ENCODE assay signal across 8 mouse cellular contexts in genomic region chr17:23199856-23200255, GRCm38 (mm10). TPM values are rescaled to one million over a fixed set of nuclear protein-coding genes. Genes with fewer than 3 reads are reported as not detected.
DNase-seq lines count a peak whose midpoint lies in the region; ATAC-seq and TF ChIP-seq lines count a peak whose summit lies in the region.
"Not testable (repeated sequence)": the region's sequence is repeated elsewhere in the genome, so short reads cannot be mapped to it uniquely, and the experiment has no call there.

No protein-coding gene starts in this region.

- not testable (repeated sequence) for H3K9ac ChIP-seq in liver, adult 2 months (ENCODE audit: low read depth, low read length)

- not testable (repeated sequence) for TF ChIP-seq POLR2A in cortical plate, adult 2 months (IDR thresholded peaks at IDR 0.05; ENCODE audit: extremely low read depth, insufficient read depth, low read length); liver, adult 2 months (IDR thresholded peaks at IDR 0.05; ENCODE audit: extremely low read depth, insufficient read depth, low read length)

- not testable (repeated sequence) for H3K79me2 ChIP-seq in liver, adult 2 months (ENCODE audit: control insufficient read depth, insufficient read depth, low read length)

- intact Hi-C loops in gastrocnemius, adult 2 months (cut with DNase I): loop anchor here (10.0 kb wide), 2 partner anchors 335 to 525 kb away; partner anchors contain the start of genes 1520401A03Rik, Pkmyt1 and Zfp945

- DNase-seq in gastrocnemius, adult 2 months: not testable (repeated sequence)
- DNase-seq in liver, adult 2 months (ENCODE audit: extremely low read depth, low read depth, low spot score): peak; percentile 22
- peak; percentile 11 for DNase-seq in midbrain, embryonic 10.5 days (ENCODE audit: low spot score)
- peak; percentile 16 for DNase-seq in thymus, postnatal 0 days (ENCODE audit: low spot score)

- H3K4me3 ChIP-seq in E14TG2a.4 (replicated peaks; ENCODE audit: low read length); cortical plate, adult 2 months (ENCODE audit: insufficient read depth, low read length); gastrocnemius, adult 2 months; liver, adult 2 months (ENCODE audit: insufficient read depth, low read depth, low read length); midbrain, embryonic 10.5 days: not testable (repeated sequence)

- H3K9me3 ChIP-seq in E14TG2a.4 (ENCODE audit: low read length); midbrain, embryonic 10.5 days (replicated peaks): not testable (repeated sequence)

- H3K36me3 ChIP-seq in E14TG2a.4 (ENCODE audit: insufficient read depth, low read length); liver, adult 2 months (ENCODE audit: control insufficient read depth, insufficient read depth, low read length); midbrain, embryonic 10.5 days: not testable (repeated sequence)

- TF ChIP-seq CTCF in E14TG2a.4 (conservative IDR thresholded peaks at IDR 0.05; ENCODE audit: low read length): peak; percentile 64
- peak; percentile 42; the same call in 1 of the 2 replicates for TF ChIP-seq CTCF in cortical plate, adult 2 months (IDR thresholded peaks at IDR 0.05; ENCODE audit: extremely low read depth, insufficient read depth, low read length)
- peak; percentile 58 for TF ChIP-seq CTCF in gastrocnemius, adult 2 months (IDR thresholded peaks at IDR 0.05)
- peak; percentile 31; the same call in 1 of the 2 replicates for TF ChIP-seq CTCF in liver, adult 2 months (IDR thresholded peaks at IDR 0.05; ENCODE audit: low read depth, low read length)

- 0% methylated on average over 1 of the region's 1 CpGs for WGBS in liver, adult 2 months
- 3% methylated on average over 1 of the region's 1 CpGs for WGBS in midbrain, embryonic 10.5 days

- H3K27me3 ChIP-seq in E14TG2a.4 (ENCODE audit: insufficient read depth, low read length); liver, adult 2 months (ENCODE audit: control insufficient read depth, insufficient read depth, low read length); midbrain, embryonic 10.5 days (ENCODE audit: low read depth, poor library complexity, severe bottlenecking): not testable (repeated sequence)

- peak; percentile 63 for ATAC-seq in activated CD4-positive, CD25-positive, alpha-beta regulatory T cell, adult 4 months
- ATAC-seq in inflammation-experienced regulatory T-cells, adult 6 months: peak; percentile 74

- not testable (repeated sequence) for H3K4me1 ChIP-seq in E14TG2a.4 (replicated peaks; ENCODE audit: low read depth, low read length); cortical plate, adult 2 months (ENCODE audit: control insufficient read depth, insufficient read depth, low read length); liver, adult 2 months (ENCODE audit: control insufficient read depth, insufficient read depth, low read length); midbrain, embryonic 10.5 days

- not testable (repeated sequence) for H3K27ac ChIP-seq in cortical plate, adult 2 months (ENCODE audit: insufficient read depth, low read length); gastrocnemius, adult 2 months; liver, adult 2 months (replicated peaks; ENCODE audit: insufficient read depth, low read depth, low read length); midbrain, embryonic 10.5 days (replicated peaks)

RNA-seq across cellular contexts. Expression of gene Zfp40, which starts 6.8 kb away (rescaled TPM):
- 10 to 100 TPM in 1 of 2 experiments, 1 to 10 TPM in 1; 9.4 to 13.8 TPM for polyA plus RNA-seq in activated CD4-positive, CD25-positive, alpha-beta regulatory T cell, adult 4 months (2017; shearing (Covaris generic))
- 17.9 and 18.1 TPM in 2 replicates for polyA plus RNA-seq in cortical plate, adult 2 months (2012; rRNA removed)
- total RNA-seq in gastrocnemius, adult 2 months (2021): 1 to 10 TPM in 1 of 2 experiments, under 1 TPM in 1; 0.84 to 1.5 TPM
- 10 to 100 TPM in 1 of 3 experiments, 1 to 10 TPM in 2; 8.7 to 20.3 (median 9.2) TPM for polyA plus RNA-seq in inflammation-experienced regulatory T-cells, adult 6 months (2017; shearing (Covaris generic))
- total RNA-seq in liver, adult 2 months (2014; rRNA removed): 1.5 and 2.8 TPM in 2 replicates
- 0.18 and 0.25 TPM in 2 replicates for polyA plus RNA-seq in liver, adult 2 months (2012; rRNA removed)
- 12.8 and 16.5 TPM in 2 replicates for polyA plus RNA-seq in midbrain, embryonic 10.5 days (2016; fragmentation: Nextera tagmentation; extraction: Ambion mirVana)
- polyA plus RNA-seq in thymus, postnatal 0 days (2015; fragmentation: Nextera tagmentation; extraction: Ambion mirVana): 8.0 and 8.4 TPM in 2 replicates
